Mouse (Mus musculus) CH12.LX (cell line): ENCODE measurements around the gene Prr19.

Experiments
- CHD1 ChIP-seq: IDR thresholded peaks from 2 replicates; pipeline ENCODE4 v1.6.1; 2012; ENCODE audit warnings: low read depth, low read length, improper control_type of control experiment, inconsistent platforms
- CHD2 ChIP-seq: IDR thresholded peaks from 2 replicates; pipeline ENCODE4 v1.6.1; 2011; ENCODE audit warnings: low read length, improper control_type of control experiment
- CTCF ChIP-seq, 2 experiments: IDR thresholded peaks in 1 of 2; conservative IDR thresholded peaks in 1 of 2; 2 replicates each; pipeline ENCODE4 v1.5.1; 2011 to 2012; ENCODE audit warnings: low read depth in 2 of 2, low read length in 2 of 2, improper control_type of control experiment in 1 of 2, inconsistent platforms in 1 of 2, mild to moderate bottlenecking in 1 of 2, moderate library complexity in 1 of 2
- ETS1 ChIP-seq: conservative IDR thresholded peaks from 2 replicates; pipeline ENCODE4 v1.6.1; 2012; ENCODE audit warnings: low read depth, mild to moderate bottlenecking, inconsistent platforms, low read length, improper control_type of control experiment, moderate library complexity
- MAX ChIP-seq: IDR thresholded peaks from 2 replicates; pipeline ENCODE4 v1.6.1; 2011; ENCODE audit warnings: low read length, improper control_type of control experiment
- POLR2A ChIP-seq: IDR thresholded peaks from 2 replicates; pipeline ENCODE4 v1.6.1; 2011; ENCODE audit warnings: low read depth, mild to moderate bottlenecking, improper control_type of control experiment, low read length
- USF1 ChIP-seq: IDR thresholded peaks from 2 replicates; pipeline ENCODE4 v1.6.1; 2014; ENCODE audit warnings: low read depth, mild to moderate bottlenecking, inconsistent platforms, low read length, improper control_type of control experiment

DNA sequence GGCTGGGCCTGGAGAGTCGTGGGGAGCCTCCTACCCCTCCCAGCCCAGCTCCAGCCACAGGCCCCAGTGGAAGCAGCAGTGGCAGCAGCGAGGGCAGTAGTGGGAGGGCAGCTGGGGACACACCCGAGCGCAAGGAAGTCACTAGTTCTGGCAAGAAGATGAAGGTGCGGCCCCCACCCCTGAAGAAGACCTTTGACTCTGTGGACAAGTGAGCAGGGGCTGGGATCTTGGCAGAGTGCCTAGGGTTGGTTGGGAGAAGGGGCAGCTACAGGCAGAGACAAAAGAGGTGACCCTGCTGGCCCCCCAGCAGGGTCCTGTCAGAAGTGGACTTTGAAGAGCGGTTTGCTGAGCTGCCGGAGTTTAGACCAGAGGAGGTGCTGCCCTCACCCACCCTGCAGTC lies 9.1 kb upstream of the Prr19 start:
- TF ChIP-seq ETS1 (no peak), USF1 (no peak), POLR2A (no peak), MAX (no peak), CTCF (conservative IDR thresholded peaks at IDR 0.05 in 1 of 2, IDR thresholded peaks at IDR 0.05 in 1 of 2; ENCODE audit: low read depth in 2 of 2, low read length in 2 of 2) (no peak), CHD2 (no peak), CHD1 (no peak)
